Mouse (Mus musculus): ENCODE results near the gene Sf1. TPM values are rescaled to one million over a fixed set of nuclear protein-coding genes. Genes with fewer than 3 reads are reported as not detected.

Gene Sf1
- polyA plus RNA-seq, 1 experiment from 2014 or later, result 42.3 TPM

- Histone ChIP-seq H3K4me3 (ENCODE audit: low read depth, low read length) (no peak overlapping the region), H3K27me3 (ENCODE audit: control insufficient read depth, insufficient read depth, low read length) (no peaks in the 10 kb centered on the region), H3K4me2 (replicated peaks; ENCODE audit: low read depth) (peak overlapping the region; percentile 27), H3K9me3 (ENCODE audit: control insufficient read depth, low read length) (no peaks in the 10 kb centered on the region), H3K27ac (replicated peaks) (peak overlapping the region; percentile 82), H3K4me1 (replicated peaks; ENCODE audit: control insufficient read depth, insufficient read depth) (no peaks in the 10 kb centered on the region), H3K36me3 (ENCODE audit: control insufficient read depth, insufficient read depth, low read length) (peaks cover 19% of the 10 kb centered on the region), H3K9ac (ENCODE audit: low read length) (peak overlapping the region; percentile 41; the same call in 1 of the 2 replicates)
- peak; percentile 63 for DNase-seq (ENCODE audit: low spot score)
- peak; percentile 82 for ATAC-seq (ENCODE audit: low FRiP score, low TSS enrichment)
- TF ChIP-seq EP300 (optimal IDR thresholded peaks at IDR 0.05) (no peak), CTCF (IDR thresholded peaks at IDR 0.05; ENCODE audit: low read depth) (no peak)
- WGBS, result 49% methylated on average over 33 of the region's 33 CpGs
Observed at GRCm38 (mm10) chr19:6321786-6322621, 41.5 kb upstream of the Sf1 start.

- H3K36me3 ChIP-seq (ENCODE audit: control insufficient read depth, insufficient read depth, low read length), result peaks cover 3% of the 10 kb centered on the region; the same call in 1 of the 2 replicates
- 78% methylated on average over 9 of the region's 9 CpGs for WGBS
Observed at GRCm38 (mm10) chr19:6324751-6325150, 38.7 kb upstream of the Sf1 start.

GRCm38 (mm10) chr19:6331178-6331577 lies 32.3 kb upstream of the Sf1 start:
- H3K4me3 ChIP-seq (ENCODE audit: low read depth, low read length), result no peak overlapping the region
- TF ChIP-seq EP300 (optimal IDR thresholded peaks at IDR 0.05) (no peak), CTCF (IDR thresholded peaks at IDR 0.05; ENCODE audit: low read depth) (no peak)
- no peaks in the 10 kb centered on the region for H3K4me1 ChIP-seq (replicated peaks; ENCODE audit: control insufficient read depth, insufficient read depth)
- no peak for DNase-seq (ENCODE audit: low spot score)
- H3K9ac ChIP-seq (ENCODE audit: low read length), result no peak overlapping the region; the same call in 1 of the 2 replicates
- 43% methylated on average over 5 of the region's 5 CpGs for WGBS
- no peaks in the 10 kb centered on the region for H3K9me3 ChIP-seq (ENCODE audit: control insufficient read depth, low read length)
- no peak for ATAC-seq (ENCODE audit: low FRiP score, low TSS enrichment)
- no peaks in the 10 kb centered on the region for H3K27me3 ChIP-seq (ENCODE audit: control insufficient read depth, insufficient read depth, low read length)
- H3K36me3 ChIP-seq (ENCODE audit: control insufficient read depth, insufficient read depth, low read length), result no peaks in the 10 kb centered on the region
- no peak overlapping the region for H3K27ac ChIP-seq (replicated peaks)
- H3K4me2 ChIP-seq (replicated peaks; ENCODE audit: low read depth), result no peak overlapping the region

More at GRCm38 (mm10) chr19:6324751-6325150, 38.7 kb upstream of the Sf1 start:
- Histone ChIP-seq H3K27me3 (ENCODE audit: control insufficient read depth, insufficient read depth, low read length) (no peaks in the 10 kb centered on the region), H3K4me2 (replicated peaks; ENCODE audit: low read depth) (no peak overlapping the region), H3K9ac (ENCODE audit: low read length) (no peak overlapping the region), H3K4me1 (replicated peaks; ENCODE audit: control insufficient read depth, insufficient read depth) (no peaks in the 10 kb centered on the region), H3K4me3 (ENCODE audit: low read depth, low read length) (no peak overlapping the region), H3K9me3 (ENCODE audit: control insufficient read depth, low read length) (no peaks in the 10 kb centered on the region), H3K27ac (replicated peaks) (no peak overlapping the region)
- TF ChIP-seq CTCF (IDR thresholded peaks at IDR 0.05; ENCODE audit: low read depth) (no peak), EP300 (optimal IDR thresholded peaks at IDR 0.05) (no peak)
- ATAC-seq (ENCODE audit: low FRiP score, low TSS enrichment) (no peak), DNase-seq (ENCODE audit: low spot score) (no peak)

GRCm38 (mm10) chr19:6331719-6332516 lies 31.6 kb upstream of the Sf1 start:
- no peak overlapping the region for H3K27ac ChIP-seq (replicated peaks)
- peak; percentile 67 for DNase-seq (ENCODE audit: low spot score)
- no peaks in the 10 kb centered on the region for H3K27me3 ChIP-seq (ENCODE audit: control insufficient read depth, insufficient read depth, low read length)
- no peaks in the 10 kb centered on the region for H3K9me3 ChIP-seq (ENCODE audit: control insufficient read depth, low read length)
- peak overlapping the region; percentile 42 for H3K4me2 ChIP-seq (replicated peaks; ENCODE audit: low read depth)
- TF ChIP-seq EP300 (optimal IDR thresholded peaks at IDR 0.05) (no peak), CTCF (IDR thresholded peaks at IDR 0.05; ENCODE audit: low read depth) (peak; percentile 97)
- ATAC-seq (ENCODE audit: low FRiP score, low TSS enrichment), result no peak
- no peaks in the 10 kb centered on the region for H3K4me1 ChIP-seq (replicated peaks; ENCODE audit: control insufficient read depth, insufficient read depth)
- 19% methylated on average over 13 of the region's 13 CpGs for WGBS
- peak overlapping the region; percentile 38 for H3K9ac ChIP-seq (ENCODE audit: low read length)
- H3K4me3 ChIP-seq (ENCODE audit: low read depth, low read length), result no peak overlapping the region
- 0 out of 2 replicates have a peak, but pooled peaks cover under 1% of the 10 kb centered on the region for H3K36me3 ChIP-seq (ENCODE audit: control insufficient read depth, insufficient read depth, low read length)

- 50% methylated on average over 9 of the region's 9 CpGs for WGBS
Observed at GRCm38 (mm10) chr19:6333761-6334595, 29.5 kb upstream of the Sf1 start.

More at GRCm38 (mm10) chr19:6333761-6334595, 29.5 kb upstream of the Sf1 start:
- H3K9ac ChIP-seq (ENCODE audit: low read length), result 0 out of 2 replicates have a peak overlapping the region, but pooled peaks have one; percentile 23
- 0 out of 2 replicates have a peak, but pooled peaks have one; percentile 1 for ATAC-seq (ENCODE audit: low FRiP score, low TSS enrichment)
- H3K4me1 ChIP-seq (replicated peaks; ENCODE audit: control insufficient read depth, insufficient read depth), result no peaks in the 10 kb centered on the region
- peak overlapping the region; percentile 97 for H3K4me2 ChIP-seq (replicated peaks; ENCODE audit: low read depth)
- TF ChIP-seq CTCF (IDR thresholded peaks at IDR 0.05; ENCODE audit: low read depth) (no peak), EP300 (optimal IDR thresholded peaks at IDR 0.05) (no peak)
- H3K9me3 ChIP-seq (ENCODE audit: control insufficient read depth, low read length), result no peaks in the 10 kb centered on the region
- no peak for DNase-seq (ENCODE audit: low spot score)
- peaks cover 9% of the 10 kb centered on the region; the same call in 1 of the 2 replicates for H3K36me3 ChIP-seq (ENCODE audit: control insufficient read depth, insufficient read depth, low read length)
- no peak overlapping the region for H3K4me3 ChIP-seq (ENCODE audit: low read depth, low read length)
- peak overlapping the region; percentile 86 for H3K27ac ChIP-seq (replicated peaks)
- no peaks in the 10 kb centered on the region for H3K27me3 ChIP-seq (ENCODE audit: control insufficient read depth, insufficient read depth, low read length)

Measured in stomach, postnatal 0 days (tissue).